Mouse (Mus musculus): ENCODE data around the gene Gm11172. TPM values are rescaled to one million over a fixed set of nuclear protein-coding genes. Genes with fewer than 3 reads are reported as not detected.
A peak's percentile ranks its signal among the peaks of the same experiment; 100 is the strongest.

Gm11172 gene
- polyA plus RNA-seq (2012; rRNA removed) = not detected in 2 replicates

GRCm38 (mm10) chr16:10812865-10813371 lies at the start of gene Gm11172:
Gene Gm11172, plus strand, starts transcription at chr16:10812915.
- 96% methylated on average over 2 of the region's 2 CpGs for WGBS
- DNase-seq = no peak
- Histone ChIP-seq H3K4me3 (replicated peaks; ENCODE audit: insufficient read depth, low read depth, low read length) (no peak within 1 kb of the TSS), H3K27ac (ENCODE audit: insufficient read depth, low read length) (no peak within 1 kb of the TSS), H3K4me1 (ENCODE audit: control insufficient read depth, insufficient read depth, low read length) (peaks cover 8% of the 10 kb centered on the region), H3K27me3 (ENCODE audit: control insufficient read depth, insufficient read depth, low read length) (no peaks in the 10 kb centered on the region)
- TF ChIP-seq CTCF (IDR thresholded peaks at IDR 0.05; ENCODE audit: borderline replicate concordance, insufficient read depth, low read depth, low read length) = no peak
- no peak for TF ChIP-seq POLR2A (IDR thresholded peaks at IDR 0.05; ENCODE audit: borderline replicate concordance, insufficient read depth, low read length)

- H3K27ac ChIP-seq (ENCODE audit: insufficient read depth, low read length) = no peak overlapping the region
- no peaks in the 10 kb centered on the region for H3K4me1 ChIP-seq (ENCODE audit: control insufficient read depth, insufficient read depth, low read length)
- TF ChIP-seq POLR2A (IDR thresholded peaks at IDR 0.05; ENCODE audit: borderline replicate concordance, insufficient read depth, low read length) (no peak), CTCF (IDR thresholded peaks at IDR 0.05; ENCODE audit: borderline replicate concordance, insufficient read depth, low read depth, low read length) (no peak)
- no peak for DNase-seq
- WGBS = 64% methylated on average over 6 of the region's 6 CpGs
- H3K4me3 ChIP-seq (replicated peaks; ENCODE audit: insufficient read depth, low read depth, low read length) = no peak overlapping the region
- H3K27me3 ChIP-seq (ENCODE audit: control insufficient read depth, insufficient read depth, low read length) = no peaks in the 10 kb centered on the region
These were observed 49.0 kb upstream of the Gm11172 start for GRCm38 (mm10) chr16:10763540-10764264.

GRCm38 (mm10) chr16:10764323-10764722 lies 48.4 kb upstream of the Gm11172 start:
- TF ChIP-seq CTCF (IDR thresholded peaks at IDR 0.05; ENCODE audit: borderline replicate concordance, insufficient read depth, low read depth, low read length) = no peak
- no peak for TF ChIP-seq POLR2A (IDR thresholded peaks at IDR 0.05; ENCODE audit: borderline replicate concordance, insufficient read depth, low read length)
- 58% methylated on average over 2 of the region's 2 CpGs for WGBS
- Histone ChIP-seq H3K27me3 (ENCODE audit: control insufficient read depth, insufficient read depth, low read length) (no peaks in the 10 kb centered on the region), H3K4me1 (ENCODE audit: control insufficient read depth, insufficient read depth, low read length) (no peaks in the 10 kb centered on the region), H3K4me3 (replicated peaks; ENCODE audit: insufficient read depth, low read depth, low read length) (no peak overlapping the region), H3K27ac (ENCODE audit: insufficient read depth, low read length) (no peak overlapping the region)
- DNase-seq = no peak

- WGBS = 40% methylated on average over 4 of the region's 4 CpGs
- Histone ChIP-seq H3K4me1 (ENCODE audit: control insufficient read depth, insufficient read depth, low read length) (no peaks in the 10 kb centered on the region), H3K27ac (ENCODE audit: insufficient read depth, low read length) (no peak overlapping the region), H3K4me3 (replicated peaks; ENCODE audit: insufficient read depth, low read depth, low read length) (no peak overlapping the region), H3K27me3 (ENCODE audit: control insufficient read depth, insufficient read depth, low read length) (no peaks in the 10 kb centered on the region)
- peak; percentile 58 to 59 for DNase-seq
- no peak for TF ChIP-seq POLR2A (IDR thresholded peaks at IDR 0.05; ENCODE audit: borderline replicate concordance, insufficient read depth, low read length)
- peak; percentile 71 for TF ChIP-seq CTCF (IDR thresholded peaks at IDR 0.05; ENCODE audit: borderline replicate concordance, insufficient read depth, low read depth, low read length)
These were observed 45.6 kb upstream of the Gm11172 start for GRCm38 (mm10) chr16:10767158-10767557.

- no peak for TF ChIP-seq POLR2A (IDR thresholded peaks at IDR 0.05; ENCODE audit: borderline replicate concordance, insufficient read depth, low read length)
- TF ChIP-seq CTCF (IDR thresholded peaks at IDR 0.05; ENCODE audit: borderline replicate concordance, insufficient read depth, low read depth, low read length) = no peak
- Histone ChIP-seq H3K27me3 (ENCODE audit: control insufficient read depth, insufficient read depth, low read length) (no peaks in the 10 kb centered on the region), H3K27ac (ENCODE audit: insufficient read depth, low read length) (no peak overlapping the region), H3K4me3 (replicated peaks; ENCODE audit: insufficient read depth, low read depth, low read length) (no peak overlapping the region), H3K4me1 (ENCODE audit: control insufficient read depth, insufficient read depth, low read length) (no peaks in the 10 kb centered on the region)
- no peak for DNase-seq
- WGBS = 72% methylated on average over 9 of the region's 9 CpGs
These were observed 43.9 kb upstream of the Gm11172 start for GRCm38 (mm10) chr16:10768821-10769220.

- no peaks in the 10 kb centered on the region for H3K27me3 ChIP-seq (ENCODE audit: control insufficient read depth, insufficient read depth, low read length)
- 62% methylated on average over 2 of the region's 2 CpGs for WGBS
- TF ChIP-seq CTCF (IDR thresholded peaks at IDR 0.05; ENCODE audit: borderline replicate concordance, insufficient read depth, low read depth, low read length) (no peak), POLR2A (IDR thresholded peaks at IDR 0.05; ENCODE audit: borderline replicate concordance, insufficient read depth, low read length) (no peak)
- H3K4me1 ChIP-seq (ENCODE audit: control insufficient read depth, insufficient read depth, low read length) = no peaks in the 10 kb centered on the region
- no peak overlapping the region for H3K27ac ChIP-seq (ENCODE audit: insufficient read depth, low read length)
- no peak overlapping the region for H3K4me3 ChIP-seq (replicated peaks; ENCODE audit: insufficient read depth, low read depth, low read length)
- DNase-seq = no peak
These were observed 43.1 kb upstream of the Gm11172 start for GRCm38 (mm10) chr16:10769661-10770060.

- no peak overlapping the region for H3K4me3 ChIP-seq (replicated peaks; ENCODE audit: insufficient read depth, low read depth, low read length)
- no peak for DNase-seq
- TF ChIP-seq CTCF (IDR thresholded peaks at IDR 0.05; ENCODE audit: borderline replicate concordance, insufficient read depth, low read depth, low read length) = no peak
- no peak for TF ChIP-seq POLR2A (IDR thresholded peaks at IDR 0.05; ENCODE audit: borderline replicate concordance, insufficient read depth, low read length)
- no peaks in the 10 kb centered on the region for H3K4me1 ChIP-seq (ENCODE audit: control insufficient read depth, insufficient read depth, low read length)
- 72% methylated on average over 4 of the region's 4 CpGs for WGBS
- H3K27me3 ChIP-seq (ENCODE audit: control insufficient read depth, insufficient read depth, low read length) = no peaks in the 10 kb centered on the region
- no peak overlapping the region for H3K27ac ChIP-seq (ENCODE audit: insufficient read depth, low read length)
These were observed 42.0 kb upstream of the Gm11172 start for GRCm38 (mm10) chr16:10770531-10771325.

Measured in cerebellum, adult 2 months (tissue).